Mouse (Mus musculus): ENCODE results near the gene Gbp5.

DNA sequence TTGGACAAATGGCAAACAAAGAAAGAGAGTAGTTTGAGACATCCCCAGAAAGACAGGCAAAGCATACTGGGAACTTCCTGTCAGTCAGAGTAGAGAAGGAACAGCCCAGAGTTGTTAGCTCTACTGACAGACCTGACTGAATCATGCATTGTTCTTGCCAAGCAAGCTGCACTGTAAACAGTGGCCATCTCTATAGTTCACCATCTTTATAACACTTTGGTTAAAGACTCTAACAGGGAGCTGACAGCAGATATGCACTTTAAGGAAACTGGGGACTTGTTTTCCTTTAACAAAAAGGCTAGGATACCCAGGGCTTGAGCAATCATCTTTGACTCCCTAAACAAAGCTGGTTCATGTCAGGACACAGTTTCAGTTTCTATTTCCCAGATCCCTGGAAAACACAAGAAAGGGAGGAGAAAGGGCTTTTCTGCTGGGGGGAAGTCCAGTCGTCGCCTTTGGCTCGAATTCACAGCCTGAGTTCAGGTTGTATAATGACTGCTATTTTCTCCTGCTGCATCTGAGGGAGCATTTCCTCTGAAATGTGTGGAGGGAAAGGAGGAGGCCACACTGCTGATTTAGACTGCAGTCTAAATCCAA is 66.0 kb downstream of the Gbp5 start, which contains the start of gene Gbp3:
- TF ChIP-seq POLR2A (IDR thresholded peaks at IDR 0.05; ENCODE audit: extremely low read depth, insufficient read depth, low read length): no peak
- TF ChIP-seq CTCF (IDR thresholded peaks at IDR 0.05; ENCODE audit: low read depth, low read length): no peak
